Mouse (Mus musculus): ENCODE data around the gene Hoxd10.
A peak's percentile ranks its signal among the peaks of the same experiment; 100 is the strongest.

Hoxd10 gene

GRCm38 (mm10) chr2:74730331-74730730, 38.6 kb downstream of the Hoxd10 start:
- DNase-seq (ENCODE audit: extremely low spot score, low spot score) = peak; percentile 40

- DNase-seq (ENCODE audit: extremely low spot score, low spot score) = peak; percentile 63
Measured at GRCm38 (mm10) chr2:74731055-74731454, 39.3 kb downstream of the Hoxd10 start.

- DNase-seq (ENCODE audit: extremely low spot score, low spot score) = peak; percentile 54
Measured at GRCm38 (mm10) chr2:74731799-74732512, 40.2 kb downstream of the Hoxd10 start.

GRCm38 (mm10) chr2:74732513-74733316, 41.0 kb downstream of the Hoxd10 start:
- DNase-seq (ENCODE audit: extremely low spot score, low spot score) = peak; percentile 81

- DNase-seq (ENCODE audit: extremely low spot score, low spot score) = no peak
Measured at GRCm38 (mm10) chr2:74733317-74733661, 41.6 kb downstream of the Hoxd10 start.

GRCm38 (mm10) chr2:74733765-74734164, 42.0 kb downstream of the Hoxd10 start:
- DNase-seq (ENCODE audit: extremely low spot score, low spot score) = peak; percentile 69

GRCm38 (mm10) chr2:74734451-74734850, 42.7 kb downstream of the Hoxd10 start:
- DNase-seq (ENCODE audit: extremely low spot score, low spot score) = peak; percentile 81

GRCm38 (mm10) chr2:74734996-74735811, 43.5 kb downstream of the Hoxd10 start:
- DNase-seq (ENCODE audit: extremely low spot score, low spot score) = peak; percentile 76

- peak; percentile 78 for DNase-seq (ENCODE audit: extremely low spot score, low spot score)
Measured at GRCm38 (mm10) chr2:74735851-74736687, 44.3 kb downstream of the Hoxd10 start.

- peak; percentile 63 for DNase-seq (ENCODE audit: extremely low spot score, low spot score)
Measured at GRCm38 (mm10) chr2:74736688-74737577, 45.2 kb downstream of the Hoxd10 start.

GRCm38 (mm10) chr2:74737578-74738070, 45.9 kb downstream of the Hoxd10 start:
- DNase-seq (ENCODE audit: extremely low spot score, low spot score) = peak; percentile 74

- peak; percentile 78 for DNase-seq (ENCODE audit: extremely low spot score, low spot score)
Measured at GRCm38 (mm10) chr2:74738623-74739475, 47.1 kb downstream of the Hoxd10 start.

GRCm38 (mm10) chr2:74739476-74739800, 47.7 kb downstream of the Hoxd10 start:
- no peak for DNase-seq (ENCODE audit: extremely low spot score, low spot score)

GRCm38 (mm10) chr2:74739869-74740268, 48.1 kb downstream of the Hoxd10 start:
- no peak for DNase-seq (ENCODE audit: extremely low spot score, low spot score)

- peak; percentile 78 for DNase-seq (ENCODE audit: extremely low spot score, low spot score)
Measured at GRCm38 (mm10) chr2:74740311-74741091, 48.8 kb downstream of the Hoxd10 start.

- peak; percentile 83 for DNase-seq (ENCODE audit: extremely low spot score, low spot score)
Measured at GRCm38 (mm10) chr2:74741252-74741978, 49.7 kb downstream of the Hoxd10 start.

GRCm38 (mm10) chr2:74741979-74742277, 50.2 kb downstream of the Hoxd10 start:
- no peak for DNase-seq (ENCODE audit: extremely low spot score, low spot score)

All from neural tube, embryonic 10.5 days (tissue).